Mouse (Mus musculus): ENCODE results near the gene D8Ertd738e. TPM values are rescaled to one million over a fixed set of nuclear protein-coding genes. Genes with fewer than 3 reads are reported as not detected.
A peak's percentile ranks its signal among the peaks of the same experiment; 100 is the strongest.

D8Ertd738e gene
- total and polyA plus RNA-seq, 3 experiments, result 158 to 249 (median 206) TPM

- H3K27me3 ChIP-seq (ENCODE audit: control insufficient read depth, insufficient read depth, low read length), result no peaks in the 10 kb centered on the region
These were observed 48.6 kb downstream of the D8Ertd738e start for GRCm38 (mm10) chr8:84200652-84201544.

GRCm38 (mm10) chr8:84200126-84200555 is 49.4 kb downstream of the D8Ertd738e start:
- H3K79me2 ChIP-seq (replicated peaks; ENCODE audit: control insufficient read depth, insufficient read depth, low read length), result peaks cover 4% of the 10 kb centered on the region
- H3K27me3 ChIP-seq (ENCODE audit: control insufficient read depth, insufficient read depth, low read length), result no peaks in the 10 kb centered on the region
- peak in 1 of 2 experiments; percentile 60 for DNase-seq
- H3K9ac ChIP-seq (ENCODE audit: low read depth, low read length), result peak overlapping the region; percentile 37
- H3K36me3 ChIP-seq (ENCODE audit: control insufficient read depth, insufficient read depth, low read length), result peaks cover 8% of the 10 kb centered on the region
- H3K4me3 ChIP-seq, result peak overlapping the region; percentile 94
- peak overlapping the region; percentile 99 for H3K27ac ChIP-seq
- intact Hi-C loops (cut with DNase I), result no loop called here
- WGBS, result 25% methylated on average over 8 of the region's 8 CpGs
- TF ChIP-seq EP300 (IDR thresholded peaks at IDR 0.05; ENCODE audit: insufficient read depth, low read depth, low read length), result no peak
- TF ChIP-seq CTCF (IDR thresholded peaks at IDR 0.05), result no peak
- no peak for TF ChIP-seq POLR2A (IDR thresholded peaks at IDR 0.05; ENCODE audit: insufficient read depth, low read depth, low read length)
- H3K4me1 ChIP-seq (ENCODE audit: control insufficient read depth, insufficient read depth, low read length), result peaks cover 11% of the 10 kb centered on the region

More at GRCm38 (mm10) chr8:84200652-84201544, 48.6 kb downstream of the D8Ertd738e start:
- under 1% methylated on average over 70 of the region's 70 CpGs for WGBS
- peak; percentile 93 to 96 for DNase-seq
- peak; percentile 81 for TF ChIP-seq POLR2A (IDR thresholded peaks at IDR 0.05; ENCODE audit: insufficient read depth, low read depth, low read length)
- no peak for TF ChIP-seq EP300 (IDR thresholded peaks at IDR 0.05; ENCODE audit: insufficient read depth, low read depth, low read length)
- intact Hi-C loops (cut with DNase I), result no loop called here
- H3K4me1 ChIP-seq (ENCODE audit: control insufficient read depth, insufficient read depth, low read length), result peaks cover 13% of the 10 kb centered on the region
- H3K4me3 ChIP-seq, result peak overlapping the region; percentile 94
- H3K79me2 ChIP-seq (replicated peaks; ENCODE audit: control insufficient read depth, insufficient read depth, low read length), result peaks cover 5% of the 10 kb centered on the region
- H3K9ac ChIP-seq (ENCODE audit: low read depth, low read length), result peak overlapping the region; percentile 99
- H3K36me3 ChIP-seq (ENCODE audit: control insufficient read depth, insufficient read depth, low read length), result peaks cover 15% of the 10 kb centered on the region
- peak overlapping the region; percentile 99 for H3K27ac ChIP-seq

GRCm38 (mm10) chr8:84199348-84200125 is 50.0 kb downstream of the D8Ertd738e start:
- Histone ChIP-seq H3K79me2 (replicated peaks; ENCODE audit: control insufficient read depth, insufficient read depth, low read length) (peaks cover 4% of the 10 kb centered on the region), H3K4me3 (no peak overlapping the region), H3K4me1 (ENCODE audit: control insufficient read depth, insufficient read depth, low read length) (peaks cover 10% of the 10 kb centered on the region), H3K36me3 (ENCODE audit: control insufficient read depth, insufficient read depth, low read length) (peaks cover 3% of the 10 kb centered on the region; the same call in 1 of the 2 replicates), H3K27me3 (ENCODE audit: control insufficient read depth, insufficient read depth, low read length) (no peaks in the 10 kb centered on the region), H3K9ac (ENCODE audit: low read depth, low read length) (no peak overlapping the region), H3K27ac (peak overlapping the region; percentile 99)
- intact Hi-C loops (cut with DNase I), result no loop called here
- no peak for DNase-seq
- TF ChIP-seq EP300 (IDR thresholded peaks at IDR 0.05; ENCODE audit: insufficient read depth, low read depth, low read length) (no peak), CTCF (IDR thresholded peaks at IDR 0.05) (no peak), POLR2A (IDR thresholded peaks at IDR 0.05; ENCODE audit: insufficient read depth, low read depth, low read length) (no peak)
- 62% methylated on average over 11 of the region's 11 CpGs for WGBS

GRCm38 (mm10) chr8:84198871-84199270 is 50.6 kb downstream of the D8Ertd738e start:
- Histone ChIP-seq H3K4me1 (ENCODE audit: control insufficient read depth, insufficient read depth, low read length) (peaks cover 8% of the 10 kb centered on the region), H3K79me2 (replicated peaks; ENCODE audit: control insufficient read depth, insufficient read depth, low read length) (peaks cover 4% of the 10 kb centered on the region), H3K4me3 (peak overlapping the region; percentile 54; the same call in 1 of the 2 replicates), H3K9ac (ENCODE audit: low read depth, low read length) (0 out of 2 replicates have a peak overlapping the region, but pooled peaks have one; percentile 62), H3K27ac (peak overlapping the region; percentile 92), H3K36me3 (ENCODE audit: control insufficient read depth, insufficient read depth, low read length) (no peaks in the 10 kb centered on the region), H3K27me3 (ENCODE audit: control insufficient read depth, insufficient read depth, low read length) (no peaks in the 10 kb centered on the region)
- 37% methylated on average over 4 of the region's 4 CpGs for WGBS
- DNase-seq, result no peak
- intact Hi-C loops (cut with DNase I), result no loop called here
- TF ChIP-seq EP300 (IDR thresholded peaks at IDR 0.05; ENCODE audit: insufficient read depth, low read depth, low read length), result no peak
- TF ChIP-seq POLR2A (IDR thresholded peaks at IDR 0.05; ENCODE audit: insufficient read depth, low read depth, low read length), result no peak
- no peak for TF ChIP-seq CTCF (IDR thresholded peaks at IDR 0.05)

GRCm38 (mm10) chr8:84197922-84198774 is 51.4 kb downstream of the D8Ertd738e start:
- DNase-seq, result peak; percentile 95 to 97
- H3K4me3 ChIP-seq, result peak overlapping the region; percentile 54
- no peaks in the 10 kb centered on the region for H3K36me3 ChIP-seq (ENCODE audit: control insufficient read depth, insufficient read depth, low read length)
- intact Hi-C loops (cut with DNase I), result no loop called here
- peak overlapping the region; percentile 92 for H3K27ac ChIP-seq
- no peaks in the 10 kb centered on the region for H3K27me3 ChIP-seq (ENCODE audit: control insufficient read depth, insufficient read depth, low read length)
- peak overlapping the region; percentile 62 for H3K9ac ChIP-seq (ENCODE audit: low read depth, low read length)
- H3K79me2 ChIP-seq (replicated peaks; ENCODE audit: control insufficient read depth, insufficient read depth, low read length), result peaks cover 4% of the 10 kb centered on the region
- peaks cover 8% of the 10 kb centered on the region for H3K4me1 ChIP-seq (ENCODE audit: control insufficient read depth, insufficient read depth, low read length)
- WGBS, result 4% methylated on average over 30 of the region's 30 CpGs
- TF ChIP-seq CTCF (IDR thresholded peaks at IDR 0.05) (no peak), EP300 (IDR thresholded peaks at IDR 0.05; ENCODE audit: insufficient read depth, low read depth, low read length) (peak; percentile 70), POLR2A (IDR thresholded peaks at IDR 0.05; ENCODE audit: insufficient read depth, low read depth, low read length) (no peak)
